Mouse (Mus musculus) lung, adult 2 months (tissue): ENCODE measurements at regions not wholly inside any gene's neighbourhood (a gene's known extent, or its start where the extent isn't known, plus 50 kb on each side); places are given as distances from the start of the nearest gene placed in this dataset.
"Not testable (repeated sequence)": the region's sequence is repeated elsewhere in the genome, so short reads cannot be mapped to it uniquely, and the experiment has no call there.

Experiments used
- CTCF ChIP-seq: fragments of 200-500 bp; IDR thresholded peaks from 2 replicates; pipeline ENCODE4 v1.5.1; 2011; ENCODE audit warnings: mild to moderate bottlenecking, low read length, control low read depth; ENCODE audit not compliant: insufficient read depth
- POLR2A ChIP-seq: fragments of 200-500 bp; IDR thresholded peaks from 2 replicates; pipeline ENCODE4 v1.6.1; 2011; ENCODE audit warnings: low read depth, mild to moderate bottlenecking, control low read depth, low read length, borderline replicate concordance; ENCODE audit errors: extremely low read depth

- TF ChIP-seq POLR2A, CTCF: not testable (repeated sequence)
Observed at GRCm38 (mm10) chr10:72309045-72309444, 345.6 kb upstream of the Zwint start.
